Mouse (Mus musculus): ENCODE measurements around the gene Olfr1099. TPM values are rescaled to one million over a fixed set of nuclear protein-coding genes. Genes with fewer than 3 reads are reported as not detected.

Gene Olfr1099
- not detected in 2 replicates for polyA plus RNA-seq (2015; fragmentation: Nextera tagmentation; extraction: Ambion mirVana)

- whole genome bisulfite sequencing = 72% methylated on average over 1 of the region's 1 CpGs
- H3K27me3 ChIP-seq = no peaks in the 10 kb centered on the region
Observed at GRCm38 (mm10) chr2:86960593-86960992, at the start of gene Olfr1099. Gene Olfr1099 (minus strand): TSS chr2:86960693.

GRCm38 (mm10) chr2:86998098-86998497 lies 37.6 kb upstream of the Olfr1099 start, which contains the start of gene Olfr1102:
Gene Olfr1102 (plus strand): TSS chr2:86998398.
- H3K27me3 ChIP-seq = no peaks in the 10 kb centered on the region
- no peak within 1 kb of the TSS for H3K9ac ChIP-seq
- no peaks in the 10 kb centered on the region for H3K36me3 ChIP-seq
- no peak within 1 kb of the TSS for H3K4me3 ChIP-seq
- no peak within 1 kb of the TSS for H3K4me2 ChIP-seq
- H3K27ac ChIP-seq = no peak within 1 kb of the TSS
- no peaks in the 10 kb centered on the region for H3K9me3 ChIP-seq
- no peak for ATAC-seq (ENCODE audit: borderline replicate concordance, extremely low read depth, low FRiP score, low TSS enrichment)
- no peaks in the 10 kb centered on the region for H3K4me1 ChIP-seq

More at GRCm38 (mm10) chr2:86960593-86960992, at the start of gene Olfr1099:
- H3K36me3 ChIP-seq = no peaks in the 10 kb centered on the region
- H3K27ac ChIP-seq = no peak within 1 kb of the TSS
- no peak within 1 kb of the TSS for H3K9ac ChIP-seq
- H3K4me2 ChIP-seq = no peak within 1 kb of the TSS
- no peaks in the 10 kb centered on the region for H3K9me3 ChIP-seq
- ATAC-seq (ENCODE audit: borderline replicate concordance, extremely low read depth, low FRiP score, low TSS enrichment) = no peak
- no peaks in the 10 kb centered on the region for H3K4me1 ChIP-seq
- no peak within 1 kb of the TSS for H3K4me3 ChIP-seq

- no peaks in the 10 kb centered on the region for H3K36me3 ChIP-seq
- H3K27ac ChIP-seq = no peak within 1 kb of the TSS
- no peaks in the 10 kb centered on the region for H3K9me3 ChIP-seq
- no peak within 1 kb of the TSS for H3K4me3 ChIP-seq
- H3K4me2 ChIP-seq = no peak within 1 kb of the TSS
- H3K27me3 ChIP-seq = no peaks in the 10 kb centered on the region
- no peaks in the 10 kb centered on the region for H3K4me1 ChIP-seq
- no peak within 1 kb of the TSS for H3K9ac ChIP-seq
- ATAC-seq (ENCODE audit: borderline replicate concordance, extremely low read depth, low FRiP score, low TSS enrichment) = no peak
- 65% methylated on average over 3 of the region's 3 CpGs for WGBS
Observed at GRCm38 (mm10) chr2:86991121-86991520, 30.6 kb upstream of the Olfr1099 start, which contains the start of gene Olfr1101. Gene Olfr1101 (minus strand): TSS chr2:86991221.

GRCm38 (mm10) chr2:86979854-86980253 lies 19.4 kb upstream of the Olfr1099 start, which contains the start of gene Olfr1100:
Gene Olfr1100 (minus strand): TSS chr2:86979954.
- 72% methylated on average over 3 of the region's 3 CpGs for WGBS

GRCm38 (mm10) chr2:86926557-86926956 lies 33.9 kb downstream of the Olfr1099 start:
- no peak for ATAC-seq (ENCODE audit: borderline replicate concordance, extremely low read depth, low FRiP score, low TSS enrichment)
- Histone ChIP-seq H3K27me3 (no peaks in the 10 kb centered on the region), H3K9me3 (no peaks in the 10 kb centered on the region), H3K4me1 (no peaks in the 10 kb centered on the region), H3K36me3 (no peaks in the 10 kb centered on the region), H3K27ac (no peak overlapping the region), H3K9ac (no peak overlapping the region), H3K4me3 (no peak overlapping the region), H3K4me2 (no peak overlapping the region)

More at GRCm38 (mm10) chr2:86979854-86980253, 19.4 kb upstream of the Olfr1099 start, which contains the start of gene Olfr1100:
- no peaks in the 10 kb centered on the region for H3K36me3 ChIP-seq
- no peak within 1 kb of the TSS for H3K9ac ChIP-seq
- no peaks in the 10 kb centered on the region for H3K4me1 ChIP-seq
- no peak within 1 kb of the TSS for H3K27ac ChIP-seq
- H3K9me3 ChIP-seq = no peaks in the 10 kb centered on the region
- no peak within 1 kb of the TSS for H3K4me2 ChIP-seq
- H3K27me3 ChIP-seq = no peaks in the 10 kb centered on the region
- H3K4me3 ChIP-seq = no peak within 1 kb of the TSS
- ATAC-seq (ENCODE audit: borderline replicate concordance, extremely low read depth, low FRiP score, low TSS enrichment) = no peak

GRCm38 (mm10) chr2:86924445-86924844 lies 36.0 kb downstream of the Olfr1099 start, which contains the start of gene Olfr1098:
Gene Olfr1098 (minus strand): TSS chr2:86924545.
- Histone ChIP-seq H3K9me3 (no peaks in the 10 kb centered on the region), H3K4me2 (no peak within 1 kb of the TSS), H3K9ac (no peak within 1 kb of the TSS), H3K27me3 (no peaks in the 10 kb centered on the region), H3K4me1 (no peaks in the 10 kb centered on the region), H3K27ac (no peak within 1 kb of the TSS), H3K4me3 (no peak within 1 kb of the TSS), H3K36me3 (no peaks in the 10 kb centered on the region)
- ATAC-seq (ENCODE audit: borderline replicate concordance, extremely low read depth, low FRiP score, low TSS enrichment) = no peak
- 83% methylated on average over 1 of the region's 1 CpGs for whole genome bisulfite sequencing

- Histone ChIP-seq H3K27me3 (no peaks in the 10 kb centered on the region), H3K4me3 (no peak overlapping the region), H3K36me3 (no peaks in the 10 kb centered on the region), H3K4me1 (no peaks in the 10 kb centered on the region), H3K9me3 (no peaks in the 10 kb centered on the region), H3K27ac (no peak overlapping the region), H3K9ac (no peak overlapping the region), H3K4me2 (no peak overlapping the region)
- ATAC-seq (ENCODE audit: borderline replicate concordance, extremely low read depth, low FRiP score, low TSS enrichment) = no peak
- 78% methylated on average over 2 of the region's 2 CpGs for WGBS
Observed at GRCm38 (mm10) chr2:86905647-86906046, 54.8 kb downstream of the Olfr1099 start.

Other genes with a start within 250 kb of the Olfr1099 start
- gene Olfr1089, start 227.0 kb downstream of the Olfr1099 start, polyA plus RNA-seq (2015; fragmentation: Nextera tagmentation; extraction: Ambion mirVana) = not detected in 2 replicates
- gene Olfr1090, start 201.7 kb downstream of the Olfr1099 start, polyA plus RNA-seq (2015; fragmentation: Nextera tagmentation; extraction: Ambion mirVana) = not detected in 2 replicates
- not detected in 2 replicates for gene Olfr1093, start 178.2 kb downstream of the Olfr1099 start, polyA plus RNA-seq (2015; fragmentation: Nextera tagmentation; extraction: Ambion mirVana)
- gene Olfr141, start 150.7 kb downstream of the Olfr1099 start, polyA plus RNA-seq (2015; fragmentation: Nextera tagmentation; extraction: Ambion mirVana) = not detected in 2 replicates
- gene Olfr1094, start 136.0 kb downstream of the Olfr1099 start, polyA plus RNA-seq (2015; fragmentation: Nextera tagmentation; extraction: Ambion mirVana) = not detected in 2 replicates
- gene Olfr1095, start 109.0 kb downstream of the Olfr1099 start, polyA plus RNA-seq (2015; fragmentation: Nextera tagmentation; extraction: Ambion mirVana) = not detected in 2 replicates
- not detected in 2 replicates for gene Gm13723, start 85.9 kb downstream of the Olfr1099 start, polyA plus RNA-seq (2015; fragmentation: Nextera tagmentation; extraction: Ambion mirVana)
- not detected in 2 replicates for gene Olfr1097, start 68.5 kb downstream of the Olfr1099 start, polyA plus RNA-seq (2015; fragmentation: Nextera tagmentation; extraction: Ambion mirVana)
- gene Olfr1098, start 36.1 kb downstream of the Olfr1099 start, polyA plus RNA-seq (2015; fragmentation: Nextera tagmentation; extraction: Ambion mirVana) = not detected in 2 replicates
- gene Olfr1100, start 19.3 kb upstream of the Olfr1099 start, polyA plus RNA-seq (2015; fragmentation: Nextera tagmentation; extraction: Ambion mirVana) = not detected in 2 replicates
- not detected in 2 replicates for gene Olfr1101, start 30.5 kb upstream of the Olfr1099 start, polyA plus RNA-seq (2015; fragmentation: Nextera tagmentation; extraction: Ambion mirVana)
- gene Olfr1102, start 37.7 kb upstream of the Olfr1099 start, polyA plus RNA-seq (2015; fragmentation: Nextera tagmentation; extraction: Ambion mirVana) = not detected in 2 replicates
- gene Olfr1104, start 66.4 kb upstream of the Olfr1099 start, polyA plus RNA-seq (2015; fragmentation: Nextera tagmentation; extraction: Ambion mirVana) = not detected in 2 replicates
- not detected in 2 replicates for gene Olfr1105, start 75.8 kb upstream of the Olfr1099 start, polyA plus RNA-seq (2015; fragmentation: Nextera tagmentation; extraction: Ambion mirVana)
- gene Olfr1106, start 91.6 kb upstream of the Olfr1099 start, polyA plus RNA-seq (2015; fragmentation: Nextera tagmentation; extraction: Ambion mirVana) = not detected in 2 replicates
- gene Olfr1107, start 115.1 kb upstream of the Olfr1099 start, polyA plus RNA-seq (2015; fragmentation: Nextera tagmentation; extraction: Ambion mirVana) = not detected in 2 replicates
- not detected in 2 replicates for gene Olfr1109, start 135.3 kb upstream of the Olfr1099 start, polyA plus RNA-seq (2015; fragmentation: Nextera tagmentation; extraction: Ambion mirVana)
- not detected in 2 replicates for gene Olfr259, start 153.9 kb upstream of the Olfr1099 start, polyA plus RNA-seq (2015; fragmentation: Nextera tagmentation; extraction: Ambion mirVana)
- not detected in 2 replicates for gene Olfr1110, start 179.6 kb upstream of the Olfr1099 start, polyA plus RNA-seq (2015; fragmentation: Nextera tagmentation; extraction: Ambion mirVana)
- gene Olfr1111, start 191.9 kb upstream of the Olfr1099 start, polyA plus RNA-seq (2015; fragmentation: Nextera tagmentation; extraction: Ambion mirVana) = not detected in 2 replicates
- gene Olfr1112, start 227.1 kb upstream of the Olfr1099 start, polyA plus RNA-seq (2015; fragmentation: Nextera tagmentation; extraction: Ambion mirVana) = not detected in 2 replicates
- gene Olfr1113, start 248.3 kb upstream of the Olfr1099 start, polyA plus RNA-seq (2015; fragmentation: Nextera tagmentation; extraction: Ambion mirVana) = not detected in 2 replicates

Measured in lung, embryonic 15.5 days (tissue).